8 mouse cellular contexts compared by ENCODE assay signal in genomic region chr10:78297576-78298484, GRCm38 (mm10). TPM values are rescaled to one million over a fixed set of nuclear protein-coding genes. Genes with fewer than 3 reads are reported as not detected.
DNase-seq lines count a peak whose midpoint lies in the region; ATAC-seq and TF ChIP-seq lines count a peak whose summit lies in the region.

No protein-coding gene starts in this region.

- H3K4me2 ChIP-seq in liver, embryonic 14.5 days (ENCODE audit: low read depth), result no peak overlapping the region; the same call in 1 of the 2 replicates

- intact Hi-C loops in heart, postnatal 10 days (cut with DNase I), result no loop called here

- 16% methylated on average over 15 of the region's 15 CpGs for WGBS in liver, embryonic 14.5 days (ENCODE audit: insufficient replicate concordance)

- no peaks in the 10 kb centered on the region for H3K9me3 ChIP-seq in liver, embryonic 14.5 days (ENCODE audit: control insufficient read depth, low read length)

- no peaks in the 10 kb centered on the region for H3K27me3 ChIP-seq in liver, embryonic 14.5 days (ENCODE audit: control insufficient read depth, insufficient read depth, low read length)

- DNase-seq in brain, adult 2 months (ENCODE audit: low read depth, low spot score), result peak; percentile 94
- DNase-seq in fibroblast of lung, adult 2 months (ENCODE audit: low read depth), result peak; percentile 91
- DNase-seq in heart, postnatal 10 days, result peak; percentile 91
- peak; percentile 59 to 79 for DNase-seq in kidney, postnatal 4 days
- peak in 2 of 3 experiments; percentile 22 to 24 for DNase-seq in liver, embryonic 14.5 days (ENCODE audit: low read depth in 3 of 3, low spot score in 3 of 3)
- peak; percentile 95 for DNase-seq in thymus, postnatal 0 days (ENCODE audit: low spot score)

- no peak overlapping the region for H3K27ac ChIP-seq in liver, embryonic 14.5 days

- peak; percentile 91 for ATAC-seq in CD4-positive, CD25-positive, alpha-beta regulatory T cell, adult 4 months
- peak; percentile 76 for ATAC-seq in liver, embryonic 14.5 days (ENCODE audit: insufficient read depth)
- ATAC-seq in neutrophil, adult 5-6 weeks (ENCODE audit: extremely low read depth, insufficient number of reproducible peaks, low FRiP score, poor library complexity, severe bottlenecking), result peak; percentile 92

- no peak for TF ChIP-seq CTCF in liver, embryonic 14.5 days (IDR thresholded peaks at IDR 0.05; ENCODE audit: low read depth)

- 0 out of 4 replicates have a peak, but pooled peaks cover 0 to 2% of the 10 kb centered on the region in 2 experiments for H3K4me1 ChIP-seq in liver, embryonic 14.5 days (replicated peaks; ENCODE audit: control insufficient read depth in 2 of 2, insufficient read depth in 2 of 2, low read length in 1 of 2)

- H3K9ac ChIP-seq in liver, embryonic 14.5 days (replicated peaks), result no peak overlapping the region

- no peak for TF ChIP-seq EP300 in liver, embryonic 14.5 days (IDR thresholded peaks at IDR 0.05; ENCODE audit: low read depth)

- H3K4me3 ChIP-seq in liver, embryonic 14.5 days (ENCODE audit: insufficient read depth in 1 of 2, low read depth in 2 of 2, low read length in 2 of 2), result no peak overlapping the region

- no peaks in the 10 kb centered on the region for H3K36me3 ChIP-seq in liver, embryonic 14.5 days (replicated peaks; ENCODE audit: control insufficient read depth, insufficient read depth, low read depth)

RNA-seq across cellular contexts. Expression of gene Trappc10, which starts 53.4 kb away (rescaled TPM):
- polyA plus RNA-seq in CD4-positive, CD25-positive, alpha-beta regulatory T cell, adult 4 months (2017; shearing (Covaris generic)), result 1 to 10 TPM; 4.9 to 9.0 TPM
- 10 to 100 TPM; 37.9 to 38.1 TPM for total RNA-seq in heart, postnatal 10 days (2021)
- 19.8 and 20.1 TPM in 2 replicates for polyA plus RNA-seq in liver, embryonic 14.5 days (2012; rRNA removed)
- 15.8 and 20.5 TPM in 2 replicates for polyA plus RNA-seq in liver, embryonic 14.5 days (2014; fragmentation: Nextera tagmentation; extraction: Ambion mirVana)
- 36.2 and 38.4 TPM in 2 replicates for total RNA-seq in neutrophil, adult 5-6 weeks (2017)
- polyA plus RNA-seq in thymus, postnatal 0 days (2015; fragmentation: Nextera tagmentation; extraction: Ambion mirVana), result 20.0 and 26.3 TPM in 2 replicates

RNA-seq across cellular contexts. Expression of gene Agpat3, which starts 54.5 kb away (rescaled TPM):
- 100 to 1,000 TPM in 1 of 2 experiments, 10 to 100 TPM in 1; 94.4 to 115 TPM for polyA plus RNA-seq in CD4-positive, CD25-positive, alpha-beta regulatory T cell, adult 4 months (2017; shearing (Covaris generic))
- total RNA-seq in heart, postnatal 10 days (2021), result 100 to 1,000 TPM; 290 to 296 TPM
- 11.0 and 14.5 TPM in 2 replicates for polyA plus RNA-seq in liver, embryonic 14.5 days (2012; rRNA removed)
- polyA plus RNA-seq in liver, embryonic 14.5 days (2014; fragmentation: Nextera tagmentation; extraction: Ambion mirVana), result 21.0 and 21.3 TPM in 2 replicates
- 28.7 and 34.6 TPM in 2 replicates for total RNA-seq in neutrophil, adult 5-6 weeks (2017)
- 139 and 152 TPM in 2 replicates for polyA plus RNA-seq in thymus, postnatal 0 days (2015; fragmentation: Nextera tagmentation; extraction: Ambion mirVana)

Comparison
In these comparisons a context has a peak if more than half of its experiments do, and no peak if none do; other contexts are left out.
1. DNase-seq: peak in every context shown above with its lines; median percentile 95 in thymus, postnatal 0 days; 94 in brain, adult 2 months; 91 in fibroblast of lung, adult 2 months; 91 in heart, postnatal 10 days; 69 in kidney, postnatal 4 days; 23 in liver, embryonic 14.5 days.